Mouse (Mus musculus): ENCODE results near the gene Aox2.

DNA sequence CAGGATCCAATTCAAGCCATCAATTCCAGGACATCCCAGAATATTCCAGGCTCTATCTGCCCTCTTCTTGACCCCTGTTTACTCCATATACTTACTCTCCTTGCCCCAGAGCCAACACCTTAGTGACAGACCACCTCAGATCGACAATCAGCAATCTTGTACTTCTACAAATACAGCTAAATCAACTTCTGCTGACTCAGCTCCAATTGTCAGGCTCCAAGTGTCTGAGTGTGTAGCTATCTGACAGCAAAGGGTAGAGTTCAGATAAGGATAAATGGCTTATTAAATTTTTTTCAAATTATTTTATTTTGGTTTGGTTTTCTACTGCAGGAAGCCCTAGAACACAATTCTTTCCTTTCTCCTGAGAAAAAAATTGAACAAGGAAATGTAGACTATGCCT, 29.6 kb upstream of the Aox2 start:
- no peak for TF ChIP-seq TCF12 (IDR thresholded peaks at IDR 0.05; ENCODE audit: low read depth, low read length)
- no peak for TF ChIP-seq POLR2A (IDR thresholded peaks at IDR 0.05; ENCODE audit: control insufficient read depth in 1 of 2, insufficient read depth in 1 of 2, low read depth in 1 of 2, low read length in 2 of 2, poor library complexity in 1 of 2)
- no peak for TF ChIP-seq ETS1 (IDR thresholded peaks at IDR 0.05; ENCODE audit: low read depth, low read length)
- no peak for TF ChIP-seq CTCF (IDR thresholded peaks at IDR 0.05 in 2 of 3, conservative IDR thresholded peaks at IDR 0.05 in 1 of 3; ENCODE audit: control insufficient read depth in 1 of 3, insufficient read depth in 1 of 3, low read depth in 2 of 3, low read length in 3 of 3, poor library complexity in 1 of 3, severe bottlenecking in 1 of 3)
- no peak for TF ChIP-seq BHLHE40 (IDR thresholded peaks at IDR 0.05; ENCODE audit: borderline replicate concordance, low read depth, low read length)
- no peak for TF ChIP-seq ELF1 (IDR thresholded peaks at IDR 0.05; ENCODE audit: low read depth, low read length)
- no peak for TF ChIP-seq POLR2AphosphoS2 (IDR thresholded peaks at IDR 0.05; ENCODE audit: low read length)
- TF ChIP-seq GATA1 (IDR thresholded peaks at IDR 0.05; ENCODE audit: low read depth, low read length) = no peak

Measured in MEL (cell line).